Mouse (Mus musculus): ENCODE data around the gene Mgll.
A peak's percentile ranks its signal among the peaks of the same experiment; 100 is the strongest.

The Mgll gene

DNA sequence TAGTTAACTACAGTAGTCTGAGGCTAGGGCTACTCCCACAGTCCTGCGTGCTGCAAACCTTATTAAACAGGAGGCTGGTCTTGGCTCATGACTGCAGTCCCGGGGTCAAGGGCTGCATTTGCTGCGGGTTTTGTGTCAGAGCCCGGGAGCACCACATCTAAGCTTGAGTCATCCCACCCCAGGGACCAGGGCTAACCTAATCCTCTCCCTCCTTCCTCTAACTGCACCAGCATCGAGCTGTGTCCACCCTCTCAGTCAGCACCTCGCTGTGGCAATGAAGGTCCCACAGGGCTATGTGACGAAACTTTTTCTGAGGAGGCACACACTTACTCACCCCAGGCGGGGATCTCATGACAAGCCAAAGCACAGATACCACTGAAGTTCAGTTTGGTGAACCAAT is 22.1 kb downstream of the Mgll start:
- DNase-seq: peak; percentile 46

GRCm38 (mm10) chr6:88747296-88748040 is 23.3 kb downstream of the Mgll start:
- DNase-seq: no peak

DNA sequence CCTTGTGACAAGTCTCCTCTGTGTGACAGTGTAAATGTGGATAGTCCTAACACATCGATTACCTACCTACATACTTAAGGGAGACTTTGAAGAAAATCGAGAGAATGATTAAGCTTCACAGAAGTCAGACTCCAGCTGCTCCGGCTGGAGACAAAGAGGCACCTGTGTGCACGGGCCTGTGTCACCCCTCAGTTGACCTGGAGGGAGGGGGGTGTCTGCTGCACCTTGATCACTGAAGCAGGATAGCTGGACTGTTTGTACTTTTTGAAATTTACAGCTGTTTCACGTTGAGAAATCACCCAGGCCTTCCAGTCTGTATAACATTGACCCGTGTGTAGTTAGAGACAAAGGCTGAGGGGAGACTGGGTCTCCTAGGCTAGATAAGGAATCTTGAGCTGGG is 26.7 kb downstream of the Mgll start:
- DNase-seq: peak; percentile 35

DNA sequence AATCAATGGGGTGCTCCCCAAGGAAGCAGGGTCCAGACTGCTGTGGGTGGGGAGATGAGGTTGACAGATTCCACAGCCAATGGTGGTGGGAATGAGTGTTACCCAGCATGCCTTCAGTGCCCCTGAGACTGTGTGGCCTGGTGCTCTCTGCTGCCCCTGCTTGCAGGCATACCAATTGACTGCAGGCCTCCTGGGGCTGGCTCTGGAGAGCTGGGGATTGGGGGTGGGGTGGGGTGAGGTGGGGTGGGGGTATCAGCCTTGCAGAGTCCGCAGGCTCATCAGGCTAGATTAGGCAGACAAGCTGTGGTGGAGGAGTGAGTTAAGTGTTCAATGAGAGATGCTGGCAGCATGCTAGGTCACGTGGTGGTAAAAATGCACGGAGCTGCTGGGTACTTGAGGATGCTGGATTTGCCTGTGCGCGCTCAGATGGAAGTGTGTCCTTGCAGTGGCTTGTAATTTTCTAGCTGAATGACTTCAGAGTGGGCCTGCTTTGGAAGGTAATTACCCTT is 28.6 kb downstream of the Mgll start:
- DNase-seq: peak; percentile 61

DNA sequence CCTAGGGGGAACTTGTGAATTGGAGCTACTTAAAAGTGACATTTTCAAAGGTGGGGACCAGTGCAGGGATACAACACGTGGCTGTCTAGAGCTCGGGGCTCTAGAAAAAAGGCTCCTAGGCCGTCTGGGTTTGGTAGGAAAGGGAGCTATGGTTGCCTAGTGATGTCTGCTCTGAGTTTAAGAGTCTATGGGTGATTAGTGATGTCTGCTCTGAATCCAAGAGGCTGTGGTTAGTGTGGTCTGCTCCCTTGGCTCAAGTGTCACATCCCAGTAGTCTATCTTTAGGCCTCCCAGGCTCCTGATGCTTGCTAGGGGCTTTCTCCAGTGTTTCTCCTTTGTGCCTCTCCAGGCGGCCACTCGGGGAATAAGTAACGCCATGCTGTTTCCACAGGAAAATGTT is 29.4 kb downstream of the Mgll start:
- DNase-seq: no peak

DNA sequence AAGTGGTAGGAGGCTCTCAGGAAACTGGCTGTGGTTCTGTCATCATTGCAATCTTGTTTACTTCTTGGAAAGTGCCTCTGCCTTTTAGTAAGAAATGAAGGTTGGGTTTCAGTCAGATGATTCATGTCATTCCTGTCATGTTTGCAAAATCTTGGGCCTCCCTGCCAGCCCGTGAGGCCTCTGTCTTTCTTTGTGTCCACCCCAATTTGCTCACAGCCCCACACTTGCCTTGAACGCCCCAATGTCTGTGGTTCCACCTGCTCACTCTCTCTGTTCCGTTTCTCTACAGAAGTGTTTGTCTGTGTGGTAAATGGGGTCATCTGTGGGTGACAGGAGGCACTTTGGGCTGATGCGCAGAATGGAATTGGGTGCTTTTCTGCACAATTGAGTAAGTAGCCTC is 32.8 kb downstream of the Mgll start:
- DNase-seq: no peak

DNA sequence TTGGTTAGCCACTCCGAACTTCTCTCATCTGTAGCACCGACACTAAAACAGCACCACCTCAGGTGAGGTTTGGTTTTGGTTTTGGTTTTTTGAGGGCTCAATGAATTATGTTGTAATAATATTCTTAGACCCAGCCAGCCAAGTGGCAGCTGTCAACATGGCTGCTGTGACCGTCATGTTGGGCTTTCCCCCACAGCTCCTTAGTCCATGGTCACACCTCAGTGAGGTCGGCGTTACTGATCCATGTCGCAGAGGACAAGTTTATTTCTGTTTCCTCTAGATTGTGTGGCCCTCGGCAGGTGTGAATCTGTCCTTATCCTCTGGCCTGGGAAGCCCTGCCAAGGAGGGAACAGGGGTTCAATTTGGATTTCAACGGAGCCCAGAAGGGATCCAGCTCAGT is 33.9 kb downstream of the Mgll start:
- peak; percentile 52 for DNase-seq

- peak; percentile 42 for DNase-seq
Observed at GRCm38 (mm10) chr6:88758568-88759522, 34.6 kb downstream of the Mgll start.

- peak; percentile 37 for DNase-seq
Observed at GRCm38 (mm10) chr6:88759793-88760453, 35.7 kb downstream of the Mgll start.

- DNase-seq: no peak
Observed at GRCm38 (mm10) chr6:88760935-88761635, 36.9 kb downstream of the Mgll start.

DNA sequence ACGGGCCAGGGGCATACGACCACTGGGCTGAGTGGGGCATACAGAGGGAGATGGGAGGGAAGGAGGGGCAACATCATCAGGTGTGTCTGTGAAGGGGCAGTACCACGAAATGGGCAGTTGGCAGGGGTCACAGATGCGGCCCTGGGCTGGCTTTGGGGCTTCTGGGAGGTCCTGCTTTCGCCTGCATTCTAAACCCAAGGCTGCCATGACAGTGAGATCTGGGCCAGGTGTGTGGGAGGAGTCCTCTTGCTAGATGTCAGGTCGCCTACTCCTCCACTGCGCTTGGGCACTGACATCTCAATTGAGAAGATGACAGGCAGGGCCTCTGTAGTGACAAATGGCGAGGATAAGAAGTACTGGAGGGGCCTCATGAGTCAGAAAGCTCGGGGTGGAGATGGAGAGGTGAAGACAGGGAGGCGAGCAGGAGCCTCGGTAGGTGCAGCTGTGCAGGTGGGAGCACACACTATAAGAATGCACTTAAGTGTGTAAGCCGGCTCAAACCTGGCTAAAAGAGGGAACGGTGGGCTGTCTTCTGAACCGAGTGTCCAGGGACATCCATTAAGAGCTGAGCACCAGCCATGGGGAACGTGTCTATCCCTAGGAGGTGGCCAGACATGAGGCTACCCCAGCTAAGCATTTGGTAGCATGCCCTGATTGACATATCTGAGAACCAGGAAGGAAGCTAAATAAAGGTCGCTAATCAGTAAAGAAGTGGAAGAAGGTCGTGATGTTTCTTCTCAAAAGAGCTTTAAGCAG is 37.6 kb downstream of the Mgll start:
- DNase-seq: no peak

GRCm38 (mm10) chr6:88762440-88763196 is 38.4 kb downstream of the Mgll start:
- no peak for DNase-seq

- no peak for DNase-seq
Observed at GRCm38 (mm10) chr6:88763518-88764077, 39.4 kb downstream of the Mgll start.

- no peak for DNase-seq
Observed at GRCm38 (mm10) chr6:88764281-88764680, 40.1 kb downstream of the Mgll start.

DNA sequence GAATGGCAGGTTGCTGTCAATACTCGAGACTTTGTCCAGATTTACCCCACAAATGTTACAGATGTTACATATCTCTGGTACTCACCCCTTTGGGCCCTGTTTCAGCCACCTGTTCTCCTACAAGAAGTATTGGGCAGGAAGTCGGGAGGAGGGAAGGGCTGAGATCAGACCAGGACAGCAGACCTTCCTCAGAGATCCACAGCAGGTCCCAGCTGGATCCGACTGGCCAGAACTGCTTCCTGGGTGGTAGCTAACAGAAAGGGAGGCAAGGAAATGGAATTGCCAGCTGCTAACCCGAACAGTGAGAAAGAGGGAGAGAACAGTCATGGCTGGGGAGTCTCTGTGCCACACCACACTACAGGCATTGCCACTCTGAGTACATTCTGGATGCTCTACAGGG is 43.5 kb downstream of the Mgll start:
- no peak for DNase-seq

DNA sequence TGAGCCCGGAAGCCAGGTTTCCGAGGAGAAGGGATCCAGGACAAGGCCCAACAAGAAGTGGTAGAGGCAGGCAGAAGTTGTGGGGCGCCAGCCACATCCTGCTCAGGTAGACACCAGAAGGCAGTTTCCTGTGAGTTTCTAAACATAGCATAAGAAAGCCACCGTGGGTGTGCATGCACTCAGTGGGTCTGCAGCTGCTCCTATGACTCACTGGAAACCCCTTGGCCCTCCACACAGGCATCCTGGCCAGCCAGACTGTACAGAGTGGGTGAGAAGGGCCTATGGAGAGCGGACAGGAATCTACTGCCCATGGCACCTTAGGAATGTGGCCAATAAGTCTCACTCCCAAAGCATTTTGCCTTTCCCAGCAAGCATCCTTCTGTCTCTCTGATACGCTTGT is 45.5 kb downstream of the Mgll start:
- DNase-seq: no peak

GRCm38 (mm10) chr6:88770300-88770904 is 46.2 kb downstream of the Mgll start:
- no peak for DNase-seq

DNA sequence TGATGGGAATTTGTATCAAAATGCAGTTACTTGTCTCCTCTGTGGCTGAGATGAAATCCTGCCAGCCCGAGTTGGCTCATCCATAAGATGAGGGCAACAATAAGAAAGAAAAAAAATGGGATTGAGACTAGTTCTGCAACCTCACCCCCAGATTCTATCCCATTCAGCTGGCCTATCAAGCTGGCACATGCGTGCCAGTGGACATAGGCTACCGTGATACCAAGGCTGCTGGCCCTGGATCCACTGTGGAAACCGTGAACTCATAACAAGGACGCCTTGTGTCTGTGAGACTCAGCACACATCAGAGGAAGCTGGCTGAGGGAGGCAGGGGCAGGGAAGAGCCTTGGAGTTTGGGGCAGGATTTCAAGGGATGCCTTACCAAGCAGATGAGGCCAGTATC is 46.8 kb downstream of the Mgll start:
- no peak for DNase-seq

DNA sequence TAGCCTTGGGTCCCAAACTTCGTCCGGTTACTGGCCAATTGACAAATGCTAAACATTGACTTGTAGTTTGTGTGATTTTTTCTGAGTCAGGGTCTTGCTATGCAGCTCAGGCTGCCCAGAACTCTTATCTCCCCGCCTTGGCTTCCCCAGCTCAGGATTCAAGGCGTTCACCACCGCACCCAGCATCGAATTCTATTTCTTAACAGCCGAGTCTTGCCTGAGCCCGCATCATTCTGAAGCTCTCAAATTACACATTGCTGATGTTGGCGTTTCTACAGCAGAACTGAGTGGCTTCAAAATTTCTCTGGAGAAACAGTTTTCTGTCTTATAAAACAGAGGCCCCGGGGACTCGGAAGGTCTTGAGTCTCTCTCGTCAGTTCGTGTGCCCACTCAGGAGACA is 47.8 kb downstream of the Mgll start:
- no peak for DNase-seq

DNA sequence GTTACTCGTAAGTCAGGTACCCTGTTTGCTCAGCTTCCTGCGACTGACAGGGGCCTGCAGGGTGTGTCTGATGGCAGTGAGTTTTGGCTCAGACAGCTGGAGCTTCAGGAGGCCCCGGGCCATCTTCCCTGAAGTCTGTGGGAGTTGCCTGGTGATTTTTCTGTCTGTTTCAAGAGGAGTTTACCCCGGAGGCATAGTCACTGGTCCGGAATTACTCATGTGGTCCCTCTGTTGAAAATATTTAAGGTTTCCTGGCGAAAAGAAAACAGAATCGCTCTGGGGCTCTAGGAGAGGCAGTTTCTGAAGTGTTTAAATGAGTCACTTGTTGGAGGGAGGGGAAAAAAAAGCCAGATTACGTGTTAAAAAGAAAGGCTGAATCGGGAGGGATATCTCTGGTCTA is 49.8 kb downstream of the Mgll start:
- no peak for DNase-seq

All from kidney, adult 9 months (tissue).